Mouse (Mus musculus) kidney, postnatal 0 days (tissue): ENCODE results near the gene Zfp219. TPM values are rescaled to one million over a fixed set of nuclear protein-coding genes. Genes with fewer than 3 reads are reported as not detected.

Source experiments
- ATAC-seq: fragments of 200-750 bp; cut with Nextera tagmentation; replicated peaks from 2 replicates; pipeline ENCODE4 v1.8.0; 2017; ENCODE audit warnings: low read depth, moderate number of reproducible peaks, moderate TSS enrichment, moderate library complexity; ENCODE audit not compliant: low FRiP score
- DNase-seq: peaks from one replicate; pipeline ENCODE4 v3.0.0-alpha.2; 2016; ENCODE audit warnings: low spot score
- H3K27ac ChIP-seq: fragments of 300-500 bp; sonication (generic); 2 replicates; pipeline ENCODE4 v1.5.1; 2014; ENCODE audit warnings: mild to moderate bottlenecking
- H3K27me3 ChIP-seq: fragments of 300-500 bp; sonication (generic); 2 replicates; pipeline ENCODE4 v1.6.1; 2014; ENCODE audit warnings: low read length, mixed read lengths; ENCODE audit not compliant: insufficient read depth
- H3K36me3 ChIP-seq: fragments of 300-500 bp; sonication (generic); 2 replicates; pipeline ENCODE4 v1.6.1; 2014; ENCODE audit warnings: low read length, mixed read lengths; ENCODE audit not compliant: insufficient read depth
- H3K4me1 ChIP-seq: fragments of 300-500 bp; sonication (generic); replicated peaks from 2 replicates; pipeline ENCODE4 v1.6.1; 2014; ENCODE audit warnings: antibody characterized with exemption, low read length, mixed read lengths; ENCODE audit not compliant: insufficient read depth
- H3K4me2 ChIP-seq: fragments of 300-500 bp; sonication (generic); 2 replicates; pipeline ENCODE4 v1.6.1; 2014; ENCODE audit warnings: mild to moderate bottlenecking, low read length, moderate library complexity, mixed read lengths
- H3K4me3 ChIP-seq: fragments of 300-500 bp; sonication (generic); replicated peaks from 2 replicates; pipeline ENCODE4 v1.5.1; 2014; ENCODE audit warnings: low read depth, low read length
- H3K9ac ChIP-seq: fragments of 300-500 bp; sonication (generic); 2 replicates; pipeline ENCODE4 v1.6.1; 2014; ENCODE audit warnings: low read depth, low read length
- H3K9me3 ChIP-seq: fragments of 300-500 bp; sonication (generic); replicated peaks from 2 replicates; pipeline ENCODE4 v1.6.1; 2016; ENCODE audit warnings: low read length, inconsistent platforms, mixed read lengths
- CTCF ChIP-seq: IDR thresholded peaks from 2 replicates; pipeline ENCODE4 v1.5.1; 2016; ENCODE audit warnings: antibody characterized with exemption, low read depth, mild to moderate bottlenecking, moderate library complexity
- WGBS: fragments of 180-500 bp; shearing (Covaris S2); extraction: QIAGEN DNeasy Blood & Tissue Kit; methylation state at CpG from one replicate; pipeline ENCODE4 v1.1.7; 2014; 5-methylcytosine and 5-hydroxymethylcytosine counted together
- polyA plus RNA-seq: library from polyadenylated mRNA; unstranded; fragments of >200 nt; fragmentation: Nextera tagmentation; extraction: Ambion mirVana; gene quantifications from 2 replicates; pipeline ENCODE4 v1.2.1, GENCODE M21; 2015

Gene Zfp219
- polyA plus RNA-seq, 1 experiment from 2014 or later: 35.8 TPM

GRCm38 (mm10) chr14:52006771-52007170, 13.8 kb downstream of the Zfp219 start:
- ATAC-seq (no peak), DNase-seq (no peak)
- Histone ChIP-seq H3K9me3 (no peaks in the 10 kb centered on the region), H3K9ac (no peak overlapping the region), H3K36me3 (peaks cover 36% of the 10 kb centered on the region), H3K27ac (no peak overlapping the region), H3K27me3 (no peaks in the 10 kb centered on the region), H3K4me3 (no peak overlapping the region), H3K4me2 (no peak overlapping the region), H3K4me1 (peaks cover 16% of the 10 kb centered on the region)
- TF ChIP-seq CTCF: no peak
- WGBS: 90% methylated on average over 23 of the region's 23 CpGs

GRCm38 (mm10) chr14:52006241-52006640, 14.3 kb downstream of the Zfp219 start:
- DNase-seq: peak; percentile 33
- H3K36me3 ChIP-seq: peaks cover 38% of the 10 kb centered on the region

GRCm38 (mm10) chr14:52005616-52006015, 14.9 kb downstream of the Zfp219 start:
- H3K9ac ChIP-seq: no peak overlapping the region
- no peak overlapping the region for H3K4me2 ChIP-seq
- WGBS: 62% methylated on average over 6 of the region's 6 CpGs
- DNase-seq: no peak
- H3K4me3 ChIP-seq: no peak overlapping the region
- H3K27ac ChIP-seq: no peak overlapping the region
- H3K4me1 ChIP-seq: peaks cover 8% of the 10 kb centered on the region
- no peak for ATAC-seq
- H3K9me3 ChIP-seq: no peaks in the 10 kb centered on the region
- H3K36me3 ChIP-seq: peaks cover 42% of the 10 kb centered on the region
- H3K27me3 ChIP-seq: no peaks in the 10 kb centered on the region
- no peak for TF ChIP-seq CTCF

More at GRCm38 (mm10) chr14:52006241-52006640, 14.3 kb downstream of the Zfp219 start:
- Histone ChIP-seq H3K4me1 (peaks cover 13% of the 10 kb centered on the region), H3K27ac (no peak overlapping the region), H3K4me2 (no peak overlapping the region), H3K27me3 (no peaks in the 10 kb centered on the region), H3K9me3 (no peaks in the 10 kb centered on the region), H3K4me3 (no peak overlapping the region), H3K9ac (no peak overlapping the region)
- ATAC-seq: no peak
- TF ChIP-seq CTCF: peak; percentile 49; the same call in 1 of the 2 replicates
- 68% methylated on average over 8 of the region's 8 CpGs for WGBS

- Histone ChIP-seq H3K27me3 (no peaks in the 10 kb centered on the region), H3K4me1 (peaks cover 7% of the 10 kb centered on the region; the same call in 1 of the 2 replicates), H3K36me3 (peaks cover 44% of the 10 kb centered on the region), H3K4me3 (no peak overlapping the region), H3K4me2 (no peak overlapping the region), H3K9me3 (no peaks in the 10 kb centered on the region), H3K27ac (no peak overlapping the region), H3K9ac (no peak overlapping the region)
- ATAC-seq (no peak), DNase-seq (no peak)
- no peak for TF ChIP-seq CTCF
- WGBS: 78% methylated on average over 7 of the region's 7 CpGs
These were observed 15.4 kb downstream of the Zfp219 start for GRCm38 (mm10) chr14:52005141-52005540.

GRCm38 (mm10) chr14:52003981-52004495, 16.5 kb downstream of the Zfp219 start:
- TF ChIP-seq CTCF: no peak

GRCm38 (mm10) chr14:51997483-51997882, 23.1 kb downstream of the Zfp219 start:
- TF ChIP-seq CTCF: no peak
- Histone ChIP-seq H3K4me2 (no peak overlapping the region), H3K9ac (no peak overlapping the region), H3K27me3 (no peaks in the 10 kb centered on the region), H3K4me3 (no peak overlapping the region), H3K4me1 (no peaks in the 10 kb centered on the region), H3K9me3 (no peaks in the 10 kb centered on the region), H3K27ac (no peak overlapping the region), H3K36me3 (peaks cover 66% of the 10 kb centered on the region)
- ATAC-seq (0 out of 2 replicates have a peak, but pooled peaks have one; percentile 9), DNase-seq (no peak)
- WGBS: 93% methylated on average over 14 of the region's 14 CpGs

More at GRCm38 (mm10) chr14:52003981-52004495, 16.5 kb downstream of the Zfp219 start:
- ATAC-seq (no peak), DNase-seq (peak; percentile 31)
- 49% methylated on average over 16 of the region's 16 CpGs for WGBS
- Histone ChIP-seq H3K4me2 (no peak overlapping the region), H3K9me3 (no peaks in the 10 kb centered on the region), H3K4me3 (no peak overlapping the region), H3K36me3 (peaks cover 52% of the 10 kb centered on the region), H3K27ac (no peak overlapping the region), H3K9ac (no peak overlapping the region), H3K27me3 (no peaks in the 10 kb centered on the region), H3K4me1 (peaks cover 1% of the 10 kb centered on the region; the same call in 1 of the 2 replicates)

- Histone ChIP-seq H3K4me2 (no peak overlapping the region), H3K4me1 (no peaks in the 10 kb centered on the region), H3K9me3 (no peaks in the 10 kb centered on the region), H3K27me3 (no peaks in the 10 kb centered on the region), H3K27ac (no peak overlapping the region), H3K36me3 (peaks cover 62% of the 10 kb centered on the region), H3K4me3 (no peak overlapping the region), H3K9ac (no peak overlapping the region)
- WGBS: 75% methylated on average over 17 of the region's 17 CpGs
- no peak for DNase-seq
- TF ChIP-seq CTCF: no peak
- ATAC-seq: no peak
These were observed 23.7 kb downstream of the Zfp219 start for GRCm38 (mm10) chr14:51996866-51997265.
